ENCODE assay signal across 22 mouse cellular contexts in genomic region chr2:31857180-31857579, GRCm38 (mm10). TPM values are rescaled to one million over a fixed set of nuclear protein-coding genes. Genes with fewer than 3 reads are reported as not detected.
DNase-seq lines count a peak whose midpoint lies in the region; ATAC-seq and TF ChIP-seq lines count a peak whose summit lies in the region.
"Had no signal": no experiment of that assay in that cellular context is flagged by ENCODE, and none has a peak within 500 bp of the region (broad histone marks: within the 10 kb centered on the region; RNA-seq: fewer than 3 reads in every experiment).

No protein-coding gene starts in this region.

- H3K27me3 ChIP-seq in cerebellum, adult 2 months (ENCODE audit: control insufficient read depth, insufficient read depth, low read length): no peaks in the 10 kb centered on the region
- peaks cover 14% of the 10 kb centered on the region; the same call in 1 of the 2 replicates for H3K27me3 ChIP-seq in kidney, embryonic 15.5 days
- H3K27me3 ChIP-seq in midbrain, embryonic 14.5 days (ENCODE audit: control insufficient read depth, insufficient read depth, low read length): no peaks in the 10 kb centered on the region
- no peaks in the 10 kb centered on the region for H3K27me3 ChIP-seq in midbrain, postnatal 0 days (ENCODE audit: insufficient read depth, low read length)

- H3K4me1 ChIP-seq in cerebellum, adult 2 months (ENCODE audit: control insufficient read depth, insufficient read depth, low read length): no peaks in the 10 kb centered on the region
- H3K4me1 ChIP-seq in kidney, embryonic 15.5 days: peaks cover 25% of the 10 kb centered on the region
- peaks cover 18% of the 10 kb centered on the region for H3K4me1 ChIP-seq in midbrain, embryonic 14.5 days (ENCODE audit: control insufficient read depth, insufficient read depth, low read length)
- H3K4me1 ChIP-seq in midbrain, postnatal 0 days (ENCODE audit: insufficient read depth, low read length): peaks cover 10% of the 10 kb centered on the region; the same call in 1 of the 2 replicates

- no peak overlapping the region for H3K27ac ChIP-seq in cerebellum, adult 2 months (ENCODE audit: insufficient read depth, low read length)
- no peak overlapping the region for H3K27ac ChIP-seq in kidney, embryonic 15.5 days
- 0 out of 2 replicates have a peak overlapping the region, but pooled peaks have one; percentile 26 for H3K27ac ChIP-seq in midbrain, embryonic 14.5 days (replicated peaks; ENCODE audit: low read depth, low read length)
- H3K27ac ChIP-seq in midbrain, postnatal 0 days (ENCODE audit: low read depth, low read length): no peak overlapping the region
- H3K27ac ChIP-seq: embryonic facial prominence, embryonic 15.5 days; limb, embryonic 10.5 days; lung, embryonic 15.5 days had no signal

- no peak overlapping the region for H3K9ac ChIP-seq in kidney, embryonic 15.5 days
- H3K9ac ChIP-seq in midbrain, embryonic 14.5 days (replicated peaks; ENCODE audit: low read length): no peak overlapping the region
- no peak overlapping the region for H3K9ac ChIP-seq in midbrain, postnatal 0 days (replicated peaks; ENCODE audit: low read length, poor library complexity, severe bottlenecking)
- H3K9ac ChIP-seq: embryonic facial prominence, embryonic 15.5 days; lung, embryonic 15.5 days had no signal

- H3K4me3 ChIP-seq in cerebellum, adult 2 months (replicated peaks; ENCODE audit: insufficient read depth, low read depth, low read length): no peak overlapping the region
- no peak overlapping the region for H3K4me3 ChIP-seq in kidney, embryonic 15.5 days (replicated peaks)
- H3K4me3 ChIP-seq in midbrain, embryonic 14.5 days (replicated peaks; ENCODE audit: low read depth, low read length): no peak overlapping the region
- H3K4me3 ChIP-seq in midbrain, postnatal 0 days (ENCODE audit: low read depth, low read length): no peak overlapping the region
- H3K4me3 ChIP-seq: embryonic facial prominence, embryonic 15.5 days; forebrain, embryonic 10.5 days; limb, embryonic 10.5 days; lung, embryonic 15.5 days had no signal

- H3K36me3 ChIP-seq in kidney, embryonic 15.5 days: no peaks in the 10 kb centered on the region
- H3K36me3 ChIP-seq in midbrain, embryonic 14.5 days (ENCODE audit: control insufficient read depth, insufficient read depth, low read length): no peaks in the 10 kb centered on the region
- H3K36me3 ChIP-seq in midbrain, postnatal 0 days (ENCODE audit: insufficient read depth, low read length): no peaks in the 10 kb centered on the region
- H3K36me3 ChIP-seq: embryonic facial prominence, embryonic 15.5 days; forebrain, embryonic 10.5 days; limb, embryonic 10.5 days; lung, embryonic 15.5 days had no signal

- ATAC-seq in kidney, embryonic 15.5 days (replicated peaks; ENCODE audit: low FRiP score): no peak
- ATAC-seq in midbrain, embryonic 14.5 days (ENCODE audit: low FRiP score, low TSS enrichment): no peak
- ATAC-seq in midbrain, postnatal 0 days (ENCODE audit: low FRiP score): no peak

- no peak for TF ChIP-seq CTCF in cerebellum, adult 2 months (IDR thresholded peaks at IDR 0.05; ENCODE audit: borderline replicate concordance, insufficient read depth, low read depth, low read length)
- no peak for TF ChIP-seq CTCF in midbrain, postnatal 0 days (IDR thresholded peaks at IDR 0.05)

- WGBS in cerebellum, adult 2 months: 24% methylated on average over 6 of the region's 6 CpGs
- WGBS in kidney, embryonic 15.5 days: 65% methylated on average over 6 of the region's 6 CpGs
- 57% methylated on average over 6 of the region's 6 CpGs for WGBS in midbrain, embryonic 14.5 days
- 51% methylated on average over 6 of the region's 6 CpGs for WGBS in midbrain, postnatal 0 days

- no peak for TF ChIP-seq POLR2A in cerebellum, adult 2 months (IDR thresholded peaks at IDR 0.05; ENCODE audit: borderline replicate concordance, insufficient read depth, low read length)

- no peaks in the 10 kb centered on the region for H3K9me3 ChIP-seq in kidney, embryonic 15.5 days (replicated peaks)
- H3K9me3 ChIP-seq in midbrain, embryonic 14.5 days (ENCODE audit: control insufficient read depth, low read length): no peaks in the 10 kb centered on the region
- H3K9me3 ChIP-seq in midbrain, postnatal 0 days (ENCODE audit: low read length): no peaks in the 10 kb centered on the region
- H3K9me3 ChIP-seq: embryonic facial prominence, embryonic 15.5 days; forebrain, embryonic 10.5 days; limb, embryonic 10.5 days; lung, embryonic 15.5 days had no signal

- DNase-seq in cerebellum, adult 2 months: peak; percentile 10 to 23
- DNase-seq in cerebellum, adult 8-10 months: no peak
- DNase-seq in kidney, postnatal 10 days: peak; percentile 51
- peak; percentile 56 for DNase-seq in midbrain, embryonic 14.5 days
- no peak for DNase-seq in midbrain, postnatal 0 days (ENCODE audit: low spot score)
- peak; percentile 47 to 71 for DNase-seq in lung, postnatal 4 days
- DNase-seq: B cell, adult 2 months; cerebellum, adult 9-11 months; embryo, embryonic 11 days; kidney, adult 2 months; thymus, adult 18-20 months had no signal

- no peak overlapping the region for H3K4me2 ChIP-seq in kidney, embryonic 15.5 days
- no peak overlapping the region for H3K4me2 ChIP-seq in midbrain, embryonic 14.5 days (ENCODE audit: low read length)
- no peak overlapping the region for H3K4me2 ChIP-seq in midbrain, postnatal 0 days (ENCODE audit: low read depth, low read length, poor library complexity, severe bottlenecking)
- H3K4me2 ChIP-seq: embryonic facial prominence, embryonic 15.5 days; heart, embryonic 11.5 days; liver, embryonic 11.5 days; lung, embryonic 15.5 days had no signal

RNA-seq across cellular contexts. Expression of gene Fibcd1, which starts 11.4 kb away (rescaled TPM):
- polyA plus RNA-seq in cerebellum, adult 2 months (2012; rRNA removed): 1.3 and 1.5 TPM in 2 replicates
- polyA plus RNA-seq in kidney, embryonic 15.5 days (2015; fragmentation: Nextera tagmentation; extraction: Ambion mirVana): 1.2 and 1.6 TPM in 2 replicates
- 14.8 and 18.8 TPM in 2 replicates for polyA plus RNA-seq in midbrain, embryonic 14.5 days (2014; fragmentation: Nextera tagmentation; extraction: Ambion mirVana)
- total RNA-seq in midbrain, postnatal 0 days (2014; rRNA removed): 46.1 and 48.5 TPM in 2 replicates
- polyA plus RNA-seq in midbrain, postnatal 0 days (2015; fragmentation: Nextera tagmentation; extraction: Ambion mirVana): 19.4 and 21.0 TPM in 2 replicates
- total RNA-seq: heart, postnatal 36 days; neutrophil, adult 5-6 weeks had no signal
- polyA plus RNA-seq: heart, embryonic 11.5 days; lung, embryonic 15.5 days; stomach, embryonic 14.5 days had no signal

RNA-seq across cellular contexts. Expression of gene Lamc3, which starts 29.9 kb away (rescaled TPM):
- 3.8 and 4.0 TPM in 2 replicates for polyA plus RNA-seq in cerebellum, adult 2 months (2012; rRNA removed)
- polyA plus RNA-seq in kidney, embryonic 15.5 days (2015; fragmentation: Nextera tagmentation; extraction: Ambion mirVana): 3.5 and 4.5 TPM in 2 replicates
- polyA plus RNA-seq in midbrain, embryonic 14.5 days (2014; fragmentation: Nextera tagmentation; extraction: Ambion mirVana): 1.1 and 6.6 TPM in 2 replicates
- 11.3 and 12.9 TPM in 2 replicates for total RNA-seq in midbrain, postnatal 0 days (2014; rRNA removed)
- 2.3 and 2.5 TPM in 2 replicates for polyA plus RNA-seq in midbrain, postnatal 0 days (2015; fragmentation: Nextera tagmentation; extraction: Ambion mirVana)
- total RNA-seq: neutrophil, adult 5-6 weeks had no signal

RNA-seq across cellular contexts. Expression of gene Qrfp, which starts 46.8 kb away (rescaled TPM):
- polyA plus RNA-seq in cerebellum, adult 2 months (2012; rRNA removed): not detected in 2 replicates
- polyA plus RNA-seq in kidney, embryonic 15.5 days (2015; fragmentation: Nextera tagmentation; extraction: Ambion mirVana): 0.08 TPM in 1 of 2 replicates, not detected in the other
- polyA plus RNA-seq in midbrain, embryonic 14.5 days (2014; fragmentation: Nextera tagmentation; extraction: Ambion mirVana): 0.13 TPM in 1 of 2 replicates, not detected in the other
- 0.19 TPM in 1 of 2 replicates, not detected in the other for total RNA-seq in midbrain, postnatal 0 days (2014; rRNA removed)
- 0.07 and 0.20 TPM in 2 replicates for polyA plus RNA-seq in midbrain, postnatal 0 days (2015; fragmentation: Nextera tagmentation; extraction: Ambion mirVana)
- total RNA-seq: gastrocnemius, postnatal 4 days; heart, postnatal 36 days had no signal
- polyA plus RNA-seq: heart, embryonic 11.5 days; liver, embryonic 11.5 days had no signal

Comparison
In these comparisons a context has a peak if more than half of its experiments do, and no peak if none do; other contexts are left out.
1. DNase-seq: peak in cerebellum, adult 2 months (2 of 2), kidney, postnatal 10 days (single experiment), midbrain, embryonic 14.5 days (single experiment) and lung, postnatal 4 days (2 of 2); none in cerebellum, adult 8-10 months (single experiment) and midbrain, postnatal 0 days (single experiment).